Mouse (Mus musculus): ENCODE data around the gene Rpl35a.
A peak's percentile ranks its signal among the peaks of the same experiment; 100 is the strongest.
"Not testable (repeated sequence)": the region's sequence is repeated elsewhere in the genome, so short reads cannot be mapped to it uniquely, and the experiment has no call there.

Rpl35a gene

GRCm38 (mm10) chr16:33056786-33057185 lies 533 bp downstream of the Rpl35a start:
- DNase-seq (ENCODE audit: low spot score) = no peak

GRCm38 (mm10) chr16:33058033-33058432 lies 1.8 kb downstream of the Rpl35a start:
- DNase-seq (ENCODE audit: low spot score) = no peak

- not testable (repeated sequence) for DNase-seq (ENCODE audit: low spot score)
Observed at GRCm38 (mm10) chr16:33058656-33059055, 2.4 kb downstream of the Rpl35a start.

- DNase-seq (ENCODE audit: low spot score) = no peak
Observed at GRCm38 (mm10) chr16:33059471-33059870, 3.2 kb downstream of the Rpl35a start.

- DNase-seq (ENCODE audit: low spot score) = no peak
Observed at GRCm38 (mm10) chr16:33060926-33061325, 4.7 kb downstream of the Rpl35a start.

GRCm38 (mm10) chr16:33061400-33061799 lies 5.1 kb downstream of the Rpl35a start:
- no peak for DNase-seq (ENCODE audit: low spot score)

- peak; percentile 96 for DNase-seq (ENCODE audit: low spot score)
Observed at GRCm38 (mm10) chr16:33062024-33062681, 5.9 kb downstream of the Rpl35a start, which contains the start of gene Lmln. TSS of gene Lmln (plus strand) at chr16:33062521.

GRCm38 (mm10) chr16:33062682-33063131 lies 6.5 kb downstream of the Rpl35a start:
- DNase-seq (ENCODE audit: low spot score) = no peak

- peak; percentile 5 for DNase-seq (ENCODE audit: low spot score)
Observed at GRCm38 (mm10) chr16:33063267-33063666, 7.0 kb downstream of the Rpl35a start.

- DNase-seq (ENCODE audit: low spot score) = peak; percentile 21
Observed at GRCm38 (mm10) chr16:33064636-33065035, 8.4 kb downstream of the Rpl35a start.

- no peak for DNase-seq (ENCODE audit: low spot score)
Observed at GRCm38 (mm10) chr16:33070928-33071327, 14.7 kb downstream of the Rpl35a start.

GRCm38 (mm10) chr16:33072871-33073557 lies 16.8 kb downstream of the Rpl35a start:
- no peak for DNase-seq (ENCODE audit: low spot score)

GRCm38 (mm10) chr16:33074967-33075366 lies 18.7 kb downstream of the Rpl35a start:
- DNase-seq (ENCODE audit: low spot score) = no peak

GRCm38 (mm10) chr16:33076078-33076477 lies 19.8 kb downstream of the Rpl35a start:
- DNase-seq (ENCODE audit: low spot score) = no peak

GRCm38 (mm10) chr16:33077069-33077627 lies 20.9 kb downstream of the Rpl35a start:
- no peak for DNase-seq (ENCODE audit: low spot score)

- DNase-seq (ENCODE audit: low spot score) = no peak
Observed at GRCm38 (mm10) chr16:33080063-33080462, 23.8 kb downstream of the Rpl35a start.

GRCm38 (mm10) chr16:33082951-33083350 lies 26.7 kb downstream of the Rpl35a start:
- no peak for DNase-seq (ENCODE audit: low spot score)

- no peak for DNase-seq (ENCODE audit: low spot score)
Observed at GRCm38 (mm10) chr16:33083996-33084395, 27.7 kb downstream of the Rpl35a start.

GRCm38 (mm10) chr16:33085666-33086065 lies 29.4 kb downstream of the Rpl35a start:
- DNase-seq (ENCODE audit: low spot score) = no peak

Measured in retina, embryonic 14.5 days (tissue).